Mouse (Mus musculus) NIH3T3 (cell line): ENCODE measurements around the gene Mylk4.
A peak's percentile ranks its signal among the peaks of the same experiment; 100 is the strongest.

Experiments
- DNase-seq: peaks from one replicate; pipeline ENCODE4 v3.0.0-alpha.2; 2012; ENCODE audit warnings: low read depth

Gene Mylk4

GRCm38 (mm10) chr13:32706651-32707288 lies 77.0 kb downstream of the Mylk4 start:
- no peak for DNase-seq

DNA sequence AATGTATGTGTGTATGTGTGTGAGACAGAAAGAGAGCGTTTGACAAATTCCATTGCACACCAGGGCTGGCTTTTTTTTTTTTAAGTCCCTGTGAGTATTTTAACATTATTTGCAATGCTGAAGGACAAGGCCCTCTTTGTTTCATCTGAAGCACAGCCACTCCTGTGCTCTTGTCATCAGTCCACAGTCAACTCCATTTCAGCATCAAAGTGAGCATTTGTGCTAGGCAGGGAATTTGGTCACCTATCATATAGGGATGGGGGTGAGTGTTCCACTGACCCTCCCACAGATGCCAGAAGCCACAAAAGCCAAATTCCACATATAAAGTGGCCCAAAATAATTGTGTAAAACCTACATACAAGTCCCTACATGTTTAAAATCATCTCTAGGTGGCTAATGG lies 78.4 kb downstream of the Mylk4 start:
- DNase-seq: no peak

DNA sequence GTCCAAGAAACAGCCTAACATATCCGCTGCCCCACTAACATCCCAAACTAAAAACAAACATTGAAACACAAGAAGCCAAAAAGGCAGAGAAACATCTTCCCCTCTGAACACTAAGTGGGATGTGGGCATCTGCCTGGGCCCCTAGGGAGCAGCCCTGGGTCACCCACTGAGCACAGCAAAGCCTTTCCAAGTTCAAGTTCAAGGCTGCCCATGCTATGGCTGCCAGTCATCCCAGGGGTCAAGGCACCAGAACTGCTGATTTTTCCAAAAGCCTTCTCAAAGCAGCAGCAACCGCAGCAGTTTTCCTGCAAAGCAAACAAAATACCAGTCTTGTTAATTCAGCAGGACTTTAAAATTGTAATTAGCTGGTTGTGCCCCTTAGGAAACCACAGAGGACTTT lies 78.8 kb downstream of the Mylk4 start:
- DNase-seq: no peak

- no peak for DNase-seq
Measured at GRCm38 (mm10) chr13:32701564-32701963, 82.2 kb downstream of the Mylk4 start.

- DNase-seq: no peak
Measured at GRCm38 (mm10) chr13:32699376-32699775, 84.4 kb downstream of the Mylk4 start.

DNA sequence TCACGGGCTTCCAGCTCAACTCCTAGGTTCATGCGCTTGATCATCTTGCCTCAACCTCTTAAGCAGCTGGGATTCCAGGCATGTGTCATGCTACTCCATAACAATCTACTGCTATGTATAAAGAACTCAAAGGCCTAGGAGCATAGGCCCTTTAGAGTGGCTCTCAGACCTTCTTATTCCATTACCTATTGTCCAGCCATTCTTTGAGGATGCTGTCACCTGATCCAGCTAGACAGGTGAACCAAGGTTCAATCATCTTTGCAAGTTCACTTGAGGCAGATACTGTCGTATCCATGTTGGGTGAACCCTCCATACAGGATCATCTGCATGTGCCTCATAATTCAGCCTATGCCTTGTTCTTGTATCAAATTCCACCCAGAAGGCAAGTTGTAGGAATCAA lies 84.8 kb downstream of the Mylk4 start:
- no peak for DNase-seq

DNA sequence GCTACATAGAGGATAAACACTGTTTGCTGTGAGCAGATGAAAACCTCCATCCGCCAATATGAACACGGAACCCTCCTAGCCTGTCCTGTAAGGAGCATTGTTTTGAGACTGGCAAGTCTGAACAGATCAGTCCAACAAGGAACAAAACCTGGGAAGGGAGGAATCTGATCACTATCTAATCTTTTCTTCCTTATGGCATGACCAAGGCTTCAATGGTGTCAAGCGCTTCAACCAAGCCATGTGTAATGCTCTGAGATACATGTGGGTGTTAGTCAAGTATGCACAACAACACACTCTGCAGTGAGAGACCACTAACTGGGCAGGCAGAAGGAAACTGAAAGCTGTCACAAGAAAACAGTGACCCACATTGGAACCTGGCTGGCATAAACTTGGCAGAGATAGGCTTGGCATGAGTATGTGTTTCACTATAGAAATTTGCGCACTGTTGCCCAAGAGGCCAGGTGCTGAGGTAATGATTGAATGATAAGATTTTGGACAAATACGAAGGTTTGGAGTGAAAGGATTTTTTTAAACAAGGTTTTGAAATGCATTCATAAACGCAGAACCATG lies 89.8 kb downstream of the Mylk4 start:
- DNase-seq: no peak

DNA sequence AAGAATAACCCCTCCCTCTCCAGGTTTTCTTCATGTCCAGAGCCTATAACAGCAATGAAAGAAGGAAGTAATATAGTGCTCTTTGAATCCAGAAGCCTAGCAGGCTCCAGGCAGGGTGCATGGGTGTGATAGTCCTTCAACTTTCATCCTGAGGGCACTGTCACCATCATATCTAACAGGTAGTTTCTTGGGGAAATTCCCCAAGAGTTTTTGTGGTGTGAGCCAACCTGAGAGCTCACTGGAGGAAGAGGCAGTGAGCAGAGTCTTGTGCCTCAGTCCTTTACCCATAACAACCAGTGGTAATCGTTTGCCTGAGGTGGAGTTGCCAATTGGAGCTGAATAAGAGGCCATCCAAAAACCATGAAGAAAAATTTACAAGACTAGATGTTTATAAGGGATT lies 91.2 kb downstream of the Mylk4 start:
- no peak for DNase-seq

DNA sequence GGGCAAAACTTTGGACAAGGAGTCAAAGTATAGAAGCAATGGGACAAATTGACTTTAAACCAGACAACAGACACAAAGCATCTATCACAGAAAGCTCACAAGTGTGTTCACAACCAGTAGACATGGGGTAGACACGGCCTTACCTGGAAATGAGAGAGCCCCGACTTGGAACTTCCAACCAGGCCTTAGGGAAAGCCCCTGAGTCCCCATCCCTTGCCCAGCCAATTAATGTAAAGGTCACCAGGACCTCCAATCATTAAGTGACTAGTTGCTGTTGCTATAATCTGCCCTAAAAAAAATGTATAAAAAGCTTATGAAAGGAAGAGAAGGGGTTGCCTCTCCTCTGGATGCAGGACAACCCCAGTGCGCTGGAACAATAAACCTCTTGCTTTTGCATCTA lies 93.5 kb downstream of the Mylk4 start:
- DNase-seq: no peak

- DNase-seq: peak; percentile 90
Measured at GRCm38 (mm10) chr13:32680868-32681515, 102.8 kb downstream of the Mylk4 start.

DNA sequence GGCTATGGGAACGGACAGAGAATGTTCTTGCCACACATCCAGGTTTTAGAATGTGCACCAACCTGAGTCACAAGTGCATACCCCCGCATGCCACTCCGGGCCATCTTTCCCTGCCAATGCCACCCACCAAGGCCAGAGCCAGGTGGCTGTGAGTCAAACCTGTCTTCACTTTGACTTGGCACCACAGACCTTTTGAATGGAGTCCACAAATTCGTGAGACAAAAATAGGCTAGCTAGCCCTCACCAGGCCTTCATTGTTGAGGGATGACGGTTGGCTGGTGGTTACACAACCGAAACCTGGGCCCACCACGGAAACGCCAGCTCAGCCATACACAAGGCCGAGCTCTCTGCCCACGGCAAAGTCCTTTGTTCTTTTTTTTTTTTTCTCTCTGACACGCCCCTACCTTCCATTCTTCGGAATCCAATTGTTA lies 103.6 kb downstream of the Mylk4 start:
- DNase-seq: peak; percentile 12

DNA sequence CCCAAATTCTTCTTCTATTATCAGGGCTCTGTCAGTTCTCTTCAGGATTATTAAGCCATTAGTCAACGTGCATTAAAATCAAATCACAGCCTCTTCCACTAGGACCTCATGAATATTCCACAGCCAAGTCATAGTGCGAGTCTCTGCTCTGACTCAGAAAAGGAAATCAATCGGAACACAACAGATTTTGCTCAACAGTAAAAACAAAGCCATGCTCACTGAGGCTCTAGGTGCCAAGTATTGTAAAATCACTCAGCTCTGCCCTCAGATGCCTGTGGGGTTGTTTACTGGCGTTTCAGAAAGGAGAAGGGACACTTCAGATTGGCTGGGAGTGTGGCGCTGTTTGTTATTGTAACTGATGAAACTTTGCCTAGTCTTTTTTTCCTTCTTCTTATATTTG lies 104.8 kb downstream of the Mylk4 start:
- peak; percentile 50 for DNase-seq

- no peak for DNase-seq
Measured at GRCm38 (mm10) chr13:32670782-32671181, 113.0 kb downstream of the Mylk4 start.

DNA sequence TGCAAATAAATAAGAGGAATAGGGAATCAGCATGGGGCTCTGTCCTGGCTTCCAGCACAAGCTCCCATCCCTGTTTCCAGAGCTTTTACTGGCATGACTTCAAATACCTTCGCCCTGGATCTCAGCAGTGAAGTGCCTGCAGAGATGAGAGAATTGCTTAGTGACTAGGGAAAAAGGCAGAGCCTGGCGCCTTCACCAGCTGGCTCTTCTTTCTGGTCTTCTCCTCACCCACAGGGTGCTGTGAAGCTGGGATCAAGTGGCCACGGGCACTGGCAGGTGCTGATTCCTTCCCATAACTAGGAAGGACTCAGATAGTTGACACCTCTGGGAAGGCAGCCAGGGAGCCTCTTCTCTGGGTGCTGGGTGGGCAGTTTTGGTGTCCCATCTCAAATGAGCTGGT lies 115.5 kb downstream of the Mylk4 start:
- no peak for DNase-seq

- DNase-seq: no peak
Measured at GRCm38 (mm10) chr13:32667386-32667785, 116.4 kb downstream of the Mylk4 start.

GRCm38 (mm10) chr13:32662041-32662440 lies 121.7 kb downstream of the Mylk4 start:
- DNase-seq: peak; percentile 71

GRCm38 (mm10) chr13:32660294-32660693 lies 123.5 kb downstream of the Mylk4 start:
- DNase-seq: peak; percentile 14

GRCm38 (mm10) chr13:32659271-32659670 lies 124.5 kb downstream of the Mylk4 start:
- DNase-seq: peak; percentile 37

GRCm38 (mm10) chr13:32657583-32657982 lies 126.2 kb downstream of the Mylk4 start:
- no peak for DNase-seq
